Mouse (Mus musculus) limb, embryonic 13.5 days (tissue): ENCODE measurements at regions not wholly inside any gene's neighbourhood (a gene's known extent, or its start where the extent isn't known, plus 50 kb on each side); places are given as distances from the start of the nearest gene placed in this dataset.
"Not testable (repeated sequence)": the region's sequence is repeated elsewhere in the genome, so short reads cannot be mapped to it uniquely, and the experiment has no call there.

Source experiments
- ATAC-seq: fragments of 200-750 bp; cut with Nextera tagmentation; 2 replicates; pipeline ENCODE4 v1.8.0; 2017; ENCODE audit warnings: low read depth, moderate number of reproducible peaks, moderate TSS enrichment; ENCODE audit not compliant: low FRiP score
- H3K27ac ChIP-seq: fragments of 300-500 bp; sonication (generic); 2 replicates; pipeline ENCODE4 v1.5.1; 2015; ENCODE audit warnings: inconsistent platforms, mild to moderate bottlenecking, moderate library complexity
- H3K27me3 ChIP-seq: fragments of 300-500 bp; sonication (generic); 2 replicates; pipeline ENCODE4 v1.6.1; 2015; ENCODE audit warnings: mild to moderate bottlenecking, inconsistent platforms
- H3K36me3 ChIP-seq: fragments of 300-500 bp; sonication (generic); 2 replicates; pipeline ENCODE4 v1.6.1; 2015; ENCODE audit warnings: inconsistent platforms, mild to moderate bottlenecking, moderate library complexity
- H3K4me1 ChIP-seq: fragments of 300-500 bp; sonication (generic); 2 replicates; pipeline ENCODE4 v1.6.1; 2015; ENCODE audit warnings: inconsistent platforms
- H3K4me2 ChIP-seq: fragments of 300-500 bp; sonication (generic); replicated peaks from 2 replicates; pipeline ENCODE4 v1.6.1; 2015; ENCODE audit warnings: inconsistent platforms, mild to moderate bottlenecking, moderate library complexity
- H3K4me3 ChIP-seq: fragments of 300-500 bp; sonication (generic); 2 replicates; pipeline ENCODE4 v1.5.1; 2015; ENCODE audit warnings: moderate library complexity, mild to moderate bottlenecking, inconsistent platforms
- H3K9ac ChIP-seq: fragments of 300-500 bp; sonication (generic); 2 replicates; pipeline ENCODE4 v1.6.1; 2015; ENCODE audit warnings: mild to moderate bottlenecking, inconsistent platforms
- H3K9me3 ChIP-seq: fragments of 300-500 bp; sonication (generic); 2 replicates; pipeline ENCODE4 v1.6.1; 2016; ENCODE audit warnings: inconsistent platforms
- WGBS: fragments of 180-500 bp; shearing (Covaris S2); methylation state at CpG from one replicate; pipeline ENCODE4 v1.1.7; 2015; 5-methylcytosine and 5-hydroxymethylcytosine counted together

GRCm38 (mm10) chr10:3107955-3108354 is 159.6 kb downstream of the H60c start:
- not testable (repeated sequence) for H3K9ac ChIP-seq, H3K4me3 ChIP-seq, H3K27me3 ChIP-seq, H3K36me3 ChIP-seq, H3K4me2 ChIP-seq, H3K27ac ChIP-seq, ATAC-seq, H3K4me1 ChIP-seq
- peaks cover 55% of the 10 kb centered on the region for H3K9me3 ChIP-seq
- WGBS, result 76% methylated on average over 2 of the region's 2 CpGs
